ENCODE assay signal across 25 mouse cellular contexts in the genomic region with DNA sequence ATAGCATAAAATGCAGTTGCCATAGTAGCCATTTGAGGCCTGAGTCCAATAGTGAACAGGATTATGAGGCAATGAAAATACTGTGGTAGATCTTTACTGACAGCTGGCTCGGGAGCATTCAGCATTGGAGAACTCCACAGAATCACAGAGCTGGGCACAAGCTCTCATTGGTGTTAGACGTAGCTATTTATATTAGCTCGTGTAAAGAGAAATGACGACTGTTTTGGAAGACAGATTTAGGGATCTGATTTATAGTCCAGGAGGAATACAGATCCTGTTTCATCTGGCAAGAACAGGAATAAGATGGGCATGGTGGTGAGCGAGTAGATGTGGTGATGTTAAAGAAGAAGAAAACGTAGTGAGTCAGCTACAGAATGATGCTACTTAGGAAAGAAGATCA. TPM values are rescaled to one million over a fixed set of nuclear protein-coding genes. Genes with fewer than 3 reads are reported as not detected.
"Had no signal": no experiment of that assay in that cellular context is flagged by ENCODE, and none has a peak within 500 bp of the region (broad histone marks: within the 10 kb centered on the region; RNA-seq: fewer than 3 reads in every experiment).

No protein-coding gene starts in this region.

- ATAC-seq: hindbrain, embryonic 16.5 days; inflammation-experienced regulatory T-cells, adult 6 months; intestine, embryonic 15.5 days; intestine, postnatal 0 days had no signal

- H3K4me1 ChIP-seq: hindbrain, embryonic 10.5 days; hindbrain, embryonic 12.5 days; intestine, embryonic 15.5 days; limb, embryonic 12.5 days; liver, embryonic 13.5 days had no signal

- H3K9ac ChIP-seq: heart, embryonic 12.5 days; hindbrain, embryonic 12.5 days; hindbrain, embryonic 14.5 days; intestine, embryonic 15.5 days; limb, embryonic 12.5 days; liver, embryonic 13.5 days had no signal

- H3K4me3 ChIP-seq: heart, embryonic 10.5 days; heart, embryonic 12.5 days; hindbrain, embryonic 10.5 days; hindbrain, embryonic 12.5 days; intestine, embryonic 15.5 days; layer of hippocampus, adult 2 months; limb, embryonic 10.5 days; limb, embryonic 12.5 days; liver, embryonic 13.5 days had no signal

- H3K27me3 ChIP-seq: heart, embryonic 12.5 days; hindbrain, embryonic 12.5 days; intestine, embryonic 15.5 days; limb, embryonic 12.5 days; liver, embryonic 13.5 days had no signal

- H3K27ac ChIP-seq: heart, embryonic 10.5 days; hindbrain, embryonic 10.5 days; hindbrain, embryonic 12.5 days; hindbrain, embryonic 14.5 days; intestine, embryonic 15.5 days; layer of hippocampus, adult 2 months; limb, embryonic 10.5 days; limb, embryonic 12.5 days; liver, embryonic 13.5 days had no signal

- H3K36me3 ChIP-seq: heart, embryonic 10.5 days; heart, embryonic 12.5 days; hindbrain, embryonic 10.5 days; hindbrain, embryonic 12.5 days; intestine, embryonic 15.5 days; limb, embryonic 10.5 days; limb, embryonic 12.5 days; liver, embryonic 13.5 days had no signal

- H3K4me2 ChIP-seq: heart, embryonic 12.5 days; hindbrain, embryonic 12.5 days; hindbrain, embryonic 14.5 days; intestine, embryonic 15.5 days; limb, embryonic 12.5 days; liver, embryonic 11.5 days; liver, embryonic 13.5 days had no signal

- DNase-seq: gastrocnemius, postnatal 14 days; heart, adult 18-20 months; heart, postnatal 10 days; heart, postnatal 4 days; kidney, adult 18-20 months; kidney, adult 8-10 months; kidney, postnatal 10 days; kidney, postnatal 25 days; kidney, postnatal 4 days; liver; liver, embryonic 13.5 days had no signal

- H3K9me3 ChIP-seq: heart, embryonic 10.5 days; heart, embryonic 12.5 days; hindbrain, embryonic 10.5 days; hindbrain, embryonic 12.5 days; intestine, embryonic 15.5 days; limb, embryonic 10.5 days; limb, embryonic 12.5 days; liver, embryonic 13.5 days had no signal

RNA-seq across cellular contexts. Expression of gene Prss23, which starts 12.4 kb away (rescaled TPM):
- total RNA-seq: granulocyte monocyte progenitor cell, adult 5-6 weeks had no signal
- polyA plus RNA-seq: inflammation-experienced regulatory T-cells, adult 6 months had no signal
